Mouse (Mus musculus) megakaryocyte, embryonic 14.5 days (primary cell): ENCODE results near the gene Mep1a.

Experiments
- FLI1 ChIP-seq: IDR thresholded peaks from 2 replicates; pipeline ENCODE4 v1.6.1; 2012; ENCODE audit warnings: low read length, inconsistent platforms, mixed read lengths
- GATA1 ChIP-seq: IDR thresholded peaks from 3 replicates; pipeline ENCODE4 v1.6.1; 2012; ENCODE audit warnings: mixed read lengths, low read length, inconsistent platforms, borderline replicate concordance

GRCm38 (mm10) chr17:43460245-43461181, 42.1 kb downstream of the Mep1a start:
- no peak for TF ChIP-seq GATA1
- no peak for TF ChIP-seq FLI1
